In genomic region chr17:6399281-6400096, GRCm38 (mm10) we compare ENCODE assay signal across 8 mouse cellular contexts. TPM values are rescaled to one million over a fixed set of nuclear protein-coding genes. Genes with fewer than 3 reads are reported as not detected.
DNase-seq lines count a peak whose midpoint lies in the region; ATAC-seq lines count a peak whose summit lies in the region.
"Not testable (repeated sequence)": the region's sequence is repeated elsewhere in the genome, so short reads cannot be mapped to it uniquely, and the experiment has no call there.

No protein-coding gene starts in this region.

- not testable (repeated sequence) for H3K4me2 ChIP-seq in embryonic facial prominence, embryonic 15.5 days (replicated peaks); intestine, embryonic 14.5 days (ENCODE audit: low read length); limb, embryonic 11.5 days (ENCODE audit: low read depth, severe bottlenecking)

- 17% methylated on average over 8 of the region's 13 CpGs for WGBS in embryonic facial prominence, embryonic 15.5 days
- 36% methylated on average over 6 of the region's 13 CpGs for WGBS in intestine, embryonic 14.5 days
- WGBS in limb, embryonic 11.5 days = 29% methylated on average over 6 of the region's 13 CpGs
- WGBS in midbrain, embryonic 10.5 days = 21% methylated on average over 10 of the region's 13 CpGs

- DNase-seq in adrenal gland, postnatal 14 days = peak; percentile 33
- DNase-seq in heart, adult 11 months = peak; percentile 91
- DNase-seq in intestine, embryonic 14.5 days (ENCODE audit: low spot score) = peak; percentile 60
- peak; percentile 45 for DNase-seq in limb, embryonic 11.5 days (ENCODE audit: low spot score)
- peak; percentile 81 for DNase-seq in midbrain, embryonic 10.5 days (ENCODE audit: low spot score)
- DNase-seq in ovary, postnatal 36 days (ENCODE audit: low spot score) = peak; percentile 41
- DNase-seq in urinary bladder, adult 2 months (ENCODE audit: low spot score) = peak; percentile 47

- H3K9me3 ChIP-seq in embryonic facial prominence, embryonic 15.5 days (replicated peaks); intestine, embryonic 14.5 days (ENCODE audit: control insufficient read depth, low read length); limb, embryonic 11.5 days (ENCODE audit: control insufficient read depth, low read length); midbrain, embryonic 10.5 days (replicated peaks): not testable (repeated sequence)

- not testable (repeated sequence) for H3K4me1 ChIP-seq in embryonic facial prominence, embryonic 15.5 days; intestine, embryonic 14.5 days (replicated peaks; ENCODE audit: control insufficient read depth, insufficient read depth, low read length); limb, embryonic 11.5 days (ENCODE audit: control insufficient read depth, insufficient read depth, low read length)
- peaks cover 14% of the 10 kb centered on the region for H3K4me1 ChIP-seq in midbrain, embryonic 10.5 days

- peak; percentile 45 for ATAC-seq in embryonic facial prominence, embryonic 15.5 days (ENCODE audit: insufficient number of reproducible peaks, low FRiP score, low TSS enrichment, low read depth)
- ATAC-seq in intestine, embryonic 14.5 days (replicated peaks; ENCODE audit: low FRiP score, low TSS enrichment, low read depth) = peak; percentile 73
- ATAC-seq in limb, embryonic 11.5 days (ENCODE audit: insufficient number of reproducible peaks, low FRiP score, low TSS enrichment, low read depth) = not testable (repeated sequence)

- not testable (repeated sequence) for H3K4me3 ChIP-seq in embryonic facial prominence, embryonic 15.5 days (replicated peaks); intestine, embryonic 14.5 days (ENCODE audit: low read depth, low read length); limb, embryonic 11.5 days (ENCODE audit: low read depth, low read length); midbrain, embryonic 10.5 days

- H3K27me3 ChIP-seq in embryonic facial prominence, embryonic 15.5 days; intestine, embryonic 14.5 days (replicated peaks; ENCODE audit: control insufficient read depth, insufficient read depth, low read length); limb, embryonic 11.5 days (ENCODE audit: control insufficient read depth, insufficient read depth, low read length); midbrain, embryonic 10.5 days (ENCODE audit: low read depth, poor library complexity, severe bottlenecking): not testable (repeated sequence)

- not testable (repeated sequence) for H3K36me3 ChIP-seq in embryonic facial prominence, embryonic 15.5 days; intestine, embryonic 14.5 days (ENCODE audit: control insufficient read depth, insufficient read depth, low read length); limb, embryonic 11.5 days (ENCODE audit: control insufficient read depth, insufficient read depth, low read length); midbrain, embryonic 10.5 days

- H3K9ac ChIP-seq in embryonic facial prominence, embryonic 15.5 days; intestine, embryonic 14.5 days (ENCODE audit: low read length); limb, embryonic 11.5 days (ENCODE audit: low read length): not testable (repeated sequence)

- H3K27ac ChIP-seq in embryonic facial prominence, embryonic 15.5 days (replicated peaks) = peak overlapping the region; percentile 56; the same call in 1 of the 2 replicates
- H3K27ac ChIP-seq in intestine, embryonic 14.5 days (ENCODE audit: low read depth); limb, embryonic 11.5 days (replicated peaks; ENCODE audit: low read depth, low read length): not testable (repeated sequence)
- H3K27ac ChIP-seq in midbrain, embryonic 10.5 days (replicated peaks) = peak overlapping the region; percentile 84

RNA-seq across cellular contexts. Expression of gene Dynlt1b, which starts 30.4 kb away (rescaled TPM):
- 109 and 133 TPM in 2 replicates for total RNA-seq in adrenal gland, postnatal 14 days (2021)
- polyA plus RNA-seq in embryonic facial prominence, embryonic 15.5 days (2015; fragmentation: Nextera tagmentation; extraction: Ambion mirVana) = 467 and 526 TPM in 2 replicates
- polyA plus RNA-seq in intestine, embryonic 14.5 days (2014; fragmentation: Nextera tagmentation; extraction: Ambion mirVana) = 613 and 620 TPM in 2 replicates
- 502 TPM in 2 replicates for polyA plus RNA-seq in limb, embryonic 11.5 days (2014; fragmentation: Nextera tagmentation; extraction: Ambion mirVana)
- 527 and 611 TPM in 2 replicates for polyA plus RNA-seq in midbrain, embryonic 10.5 days (2016; fragmentation: Nextera tagmentation; extraction: Ambion mirVana)
- 226 and 230 TPM in 2 replicates for polyA plus RNA-seq in urinary bladder, adult 2 months (2012; rRNA removed)

Comparison
In these comparisons a context has a peak if more than half of its experiments do, and no peak if none do; other contexts are left out.
1. DNase-seq: peak in every context shown above with its lines; median percentile 91 in heart, adult 11 months; 81 in midbrain, embryonic 10.5 days; 60 in intestine, embryonic 14.5 days; 47 in urinary bladder, adult 2 months; 45 in limb, embryonic 11.5 days; 41 in ovary, postnatal 36 days; 33 in adrenal gland, postnatal 14 days.